Mouse (Mus musculus): ENCODE results near the gene Hmox2. TPM values are rescaled to one million over a fixed set of nuclear protein-coding genes. Genes with fewer than 3 reads are reported as not detected.
"Not testable (repeated sequence)": the region's sequence is repeated elsewhere in the genome, so short reads cannot be mapped to it uniquely, and the experiment has no call there.

Hmox2 gene
- 112 and 116 TPM in 2 replicates for polyA plus RNA-seq (2015; fragmentation: Nextera tagmentation; extraction: Ambion mirVana)

GRCm38 (mm10) chr16:4725780-4726527 lies at the start of gene Hmox2:
Gene Hmox2 (plus strand): TSS chr16:4726361.
- peak within 1 kb of the TSS; percentile 85 for H3K4me3 ChIP-seq
- 5% methylated on average over 34 of the region's 35 CpGs for WGBS
- H3K27me3 ChIP-seq = no peaks in the 10 kb centered on the region
- H3K9ac ChIP-seq = peak within 1 kb of the TSS; percentile 92
- ATAC-seq (ENCODE audit: low FRiP score, low read depth) = peak; percentile 95
- H3K27ac ChIP-seq = peak within 1 kb of the TSS; percentile 83
- peak within 1 kb of the TSS; percentile 88 for H3K4me2 ChIP-seq (replicated peaks)
- no peaks in the 10 kb centered on the region for H3K9me3 ChIP-seq
- H3K36me3 ChIP-seq = no peaks in the 10 kb centered on the region
- H3K4me1 ChIP-seq = peaks cover 22% of the 10 kb centered on the region

- no peak for ATAC-seq (ENCODE audit: low FRiP score, low read depth)
- H3K27me3 ChIP-seq = no peaks in the 10 kb centered on the region
- 91% methylated on average over 5 of the region's 5 CpGs for WGBS
- no peak overlapping the region for H3K4me3 ChIP-seq
- H3K27ac ChIP-seq = no peak overlapping the region
- H3K9ac ChIP-seq = no peak overlapping the region
- H3K4me1 ChIP-seq = peaks cover 12% of the 10 kb centered on the region
- H3K9me3 ChIP-seq = no peaks in the 10 kb centered on the region
- no peak overlapping the region for H3K4me2 ChIP-seq (replicated peaks)
- H3K36me3 ChIP-seq = peaks cover 34% of the 10 kb centered on the region
Measured at GRCm38 (mm10) chr16:4676836-4677235, 49.3 kb upstream of the Hmox2 start.

- peak overlapping the region; percentile 73; the same call in 1 of the 2 replicates for H3K4me3 ChIP-seq
- H3K9ac ChIP-seq = 0 out of 2 replicates have a peak overlapping the region, but pooled peaks have one; percentile 8
- H3K27me3 ChIP-seq = no peaks in the 10 kb centered on the region
- no peaks in the 10 kb centered on the region for H3K9me3 ChIP-seq
- peaks cover 34% of the 10 kb centered on the region for H3K36me3 ChIP-seq
- no peak overlapping the region for H3K27ac ChIP-seq
- no peak for ATAC-seq (ENCODE audit: low FRiP score, low read depth)
- peak overlapping the region; percentile 95 for H3K4me2 ChIP-seq (replicated peaks)
- 76% methylated on average over 5 of the region's 5 CpGs for WGBS
- H3K4me1 ChIP-seq = peaks cover 17% of the 10 kb centered on the region
Measured at GRCm38 (mm10) chr16:4678080-4678479, 48.1 kb upstream of the Hmox2 start.

GRCm38 (mm10) chr16:4679121-4680018 lies 46.8 kb upstream of the Hmox2 start, which contains the start of gene Coro7:
Gene Coro7 (minus strand): TSS chr16:4679777.
- H3K27me3 ChIP-seq = no peaks in the 10 kb centered on the region
- under 1% methylated on average over 47 of the region's 47 CpGs for WGBS
- H3K27ac ChIP-seq = no peak within 1 kb of the TSS; the same call in 1 of the 2 replicates
- H3K9ac ChIP-seq = peak within 1 kb of the TSS; percentile 81
- ATAC-seq (ENCODE audit: low FRiP score, low read depth) = peak; percentile 91
- peak within 1 kb of the TSS; percentile 95 for H3K4me2 ChIP-seq (replicated peaks)
- H3K4me3 ChIP-seq = peak within 1 kb of the TSS; percentile 73
- no peaks in the 10 kb centered on the region for H3K9me3 ChIP-seq
- peaks cover 21% of the 10 kb centered on the region for H3K36me3 ChIP-seq
- peaks cover 21% of the 10 kb centered on the region for H3K4me1 ChIP-seq

- not testable (repeated sequence) for H3K36me3 ChIP-seq; H3K27me3 ChIP-seq; H3K4me3 ChIP-seq; H3K27ac ChIP-seq; H3K4me2 ChIP-seq (replicated peaks); H3K9ac ChIP-seq; H3K9me3 ChIP-seq; ATAC-seq (ENCODE audit: low FRiP score, low read depth)
- 82% methylated on average over 3 of the region's 3 CpGs for WGBS
- H3K4me1 ChIP-seq = peaks cover 33% of the 10 kb centered on the region
Measured at GRCm38 (mm10) chr16:4680922-4681455, 45.2 kb upstream of the Hmox2 start.

GRCm38 (mm10) chr16:4682628-4683179 lies 43.5 kb upstream of the Hmox2 start:
- WGBS = 75% methylated on average over 4 of the region's 4 CpGs
- Histone ChIP-seq H3K27me3 (no peaks in the 10 kb centered on the region), H3K27ac (peak overlapping the region; percentile 76), H3K4me2 (replicated peaks) (peak overlapping the region; percentile 98), H3K36me3 (peaks cover 10% of the 10 kb centered on the region), H3K9me3 (no peaks in the 10 kb centered on the region), H3K9ac (no peak overlapping the region), H3K4me3 (peak overlapping the region; percentile 91; the same call in 1 of the 2 replicates), H3K4me1 (peaks cover 33% of the 10 kb centered on the region)
- ATAC-seq (ENCODE audit: low FRiP score, low read depth) = no peak

GRCm38 (mm10) chr16:4683193-4683580 lies 43.0 kb upstream of the Hmox2 start:
- Histone ChIP-seq H3K36me3 (peaks cover 15% of the 10 kb centered on the region), H3K27ac (peak overlapping the region; percentile 76), H3K9ac (peak overlapping the region; percentile 90), H3K4me2 (replicated peaks) (peak overlapping the region; percentile 98), H3K4me1 (peaks cover 30% of the 10 kb centered on the region), H3K4me3 (peak overlapping the region; percentile 91), H3K27me3 (no peaks in the 10 kb centered on the region), H3K9me3 (no peaks in the 10 kb centered on the region)
- ATAC-seq (ENCODE audit: low FRiP score, low read depth) = no peak
- WGBS = 27% methylated on average over 9 of the region's 9 CpGs

GRCm38 (mm10) chr16:4683581-4684456 lies 42.3 kb upstream of the Hmox2 start:
- peak overlapping the region; percentile 91 for H3K4me3 ChIP-seq
- H3K4me1 ChIP-seq = peaks cover 24% of the 10 kb centered on the region
- ATAC-seq (ENCODE audit: low FRiP score, low read depth) = peak; percentile 88
- H3K4me2 ChIP-seq (replicated peaks) = peak overlapping the region; percentile 98
- peak overlapping the region; percentile 76 for H3K27ac ChIP-seq
- no peaks in the 10 kb centered on the region for H3K27me3 ChIP-seq
- under 1% methylated on average over 54 of the region's 54 CpGs for WGBS
- H3K9me3 ChIP-seq = no peaks in the 10 kb centered on the region
- H3K9ac ChIP-seq = peak overlapping the region; percentile 90
- H3K36me3 ChIP-seq = peaks cover 19% of the 10 kb centered on the region

- Histone ChIP-seq H3K9me3 (no peaks in the 10 kb centered on the region), H3K4me2 (replicated peaks) (peak overlapping the region; percentile 98), H3K4me1 (peaks cover 20% of the 10 kb centered on the region), H3K4me3 (peak overlapping the region; percentile 91), H3K27me3 (no peaks in the 10 kb centered on the region), H3K9ac (peak overlapping the region; percentile 90), H3K27ac (0 out of 2 replicates have a peak overlapping the region, but pooled peaks have one; percentile 76), H3K36me3 (peaks cover 25% of the 10 kb centered on the region)
- WGBS = under 1% methylated on average over 9 of the region's 9 CpGs
- ATAC-seq (ENCODE audit: low FRiP score, low read depth) = 0 out of 2 replicates have a peak, but pooled peaks have one; percentile 1
Measured at GRCm38 (mm10) chr16:4684457-4684791, 41.7 kb upstream of the Hmox2 start.

- not testable (repeated sequence) for ATAC-seq (ENCODE audit: low FRiP score, low read depth); H3K9ac ChIP-seq; H3K27me3 ChIP-seq; H3K4me2 ChIP-seq (replicated peaks); H3K4me3 ChIP-seq; H3K27ac ChIP-seq; H3K9me3 ChIP-seq
- WGBS = 96% methylated on average over 4 of the region's 4 CpGs
- Histone ChIP-seq H3K4me1 (peaks cover 12% of the 10 kb centered on the region), H3K36me3 (peaks cover 71% of the 10 kb centered on the region)
Measured at GRCm38 (mm10) chr16:4689371-4689770, 36.8 kb upstream of the Hmox2 start.

- 87% methylated on average over 3 of the region's 3 CpGs for WGBS
- H3K4me3 ChIP-seq = no peak overlapping the region
- no peaks in the 10 kb centered on the region for H3K27me3 ChIP-seq
- H3K4me1 ChIP-seq = no peaks in the 10 kb centered on the region
- no peak overlapping the region for H3K27ac ChIP-seq
- H3K9ac ChIP-seq = no peak overlapping the region
- H3K36me3 ChIP-seq = peaks cover 98% of the 10 kb centered on the region
- no peak for ATAC-seq (ENCODE audit: low FRiP score, low read depth)
- H3K9me3 ChIP-seq = no peaks in the 10 kb centered on the region
- no peak overlapping the region for H3K4me2 ChIP-seq (replicated peaks)
Measured at GRCm38 (mm10) chr16:4701211-4701610, 24.9 kb upstream of the Hmox2 start.
